In the genomic region with DNA sequence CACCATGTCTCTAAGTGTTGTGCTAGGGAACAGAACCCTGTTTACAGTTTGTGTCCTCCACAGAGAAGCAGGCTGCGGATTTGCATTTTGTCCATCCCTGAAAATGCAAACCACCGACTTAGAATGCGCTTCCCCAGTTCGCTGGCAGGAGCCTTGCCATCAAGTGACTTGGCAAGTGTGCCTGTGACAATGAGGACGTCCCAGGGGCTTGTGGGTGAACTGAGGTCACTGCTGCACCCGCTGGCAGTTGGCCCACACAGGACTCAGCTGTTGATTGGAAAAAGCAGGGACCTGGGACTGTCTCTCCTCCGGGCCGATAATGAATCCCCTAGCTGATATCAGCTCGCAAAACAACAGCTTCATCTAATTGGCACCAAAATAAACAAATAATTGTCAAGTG, we compare ENCODE assay signal across 10 mouse cellular contexts. TPM values are rescaled to one million over a fixed set of nuclear protein-coding genes. Genes with fewer than 3 reads are reported as not detected.
DNase-seq lines count a peak whose midpoint lies in the region; ATAC-seq and TF ChIP-seq lines count a peak whose summit lies in the region.
"Had no signal": no experiment of that assay in that cellular context is flagged by ENCODE, and none has a peak within 500 bp of the region (broad histone marks: within the 10 kb centered on the region; RNA-seq: fewer than 3 reads in every experiment).

No protein-coding gene starts in this region.

- no peak overlapping the region for H3K27ac ChIP-seq in heart, embryonic 12.5 days (ENCODE audit: poor library complexity, severe bottlenecking)
- no peak overlapping the region for H3K27ac ChIP-seq in heart, embryonic 16.5 days (ENCODE audit: low read length)
- H3K27ac ChIP-seq in midbrain, postnatal 0 days (ENCODE audit: low read depth, low read length): no peak overlapping the region

- no peak for TF ChIP-seq CTCF in midbrain, postnatal 0 days (IDR thresholded peaks at IDR 0.05)

- peaks cover 2% of the 10 kb centered on the region; the same call in 1 of the 2 replicates for H3K9me3 ChIP-seq in heart, embryonic 12.5 days (replicated peaks)
- peaks cover 6% of the 10 kb centered on the region; the same call in 1 of the 2 replicates for H3K9me3 ChIP-seq in heart, embryonic 16.5 days (replicated peaks; ENCODE audit: control insufficient read depth, low read length)
- H3K9me3 ChIP-seq in midbrain, postnatal 0 days (ENCODE audit: low read length): no peaks in the 10 kb centered on the region

- H3K4me2 ChIP-seq in heart, embryonic 12.5 days: no peak overlapping the region
- H3K4me2 ChIP-seq in heart, embryonic 16.5 days (ENCODE audit: low read depth, low read length): 0 out of 2 replicates have a peak overlapping the region, but pooled peaks have one; percentile 13
- no peak overlapping the region for H3K4me2 ChIP-seq in midbrain, postnatal 0 days (ENCODE audit: low read depth, low read length, poor library complexity, severe bottlenecking)

- H3K27me3 ChIP-seq in heart, embryonic 12.5 days (replicated peaks): no peaks in the 10 kb centered on the region
- H3K27me3 ChIP-seq in heart, embryonic 16.5 days (ENCODE audit: control insufficient read depth, insufficient read depth, low read length): no peaks in the 10 kb centered on the region
- H3K27me3 ChIP-seq in midbrain, postnatal 0 days (ENCODE audit: insufficient read depth, low read length): no peaks in the 10 kb centered on the region
- H3K27me3 ChIP-seq: CH12.LX had no signal

- no peak for ATAC-seq in heart, embryonic 12.5 days (ENCODE audit: insufficient number of reproducible peaks, low FRiP score)
- peak; percentile 80 for ATAC-seq in heart, embryonic 16.5 days (replicated peaks; ENCODE audit: extremely low read depth, insufficient read depth, low FRiP score)
- no peak for ATAC-seq in midbrain, postnatal 0 days (ENCODE audit: low FRiP score)

- H3K36me3 ChIP-seq in heart, embryonic 12.5 days: no peaks in the 10 kb centered on the region
- H3K36me3 ChIP-seq in heart, embryonic 16.5 days (ENCODE audit: control insufficient read depth, insufficient read depth): no peaks in the 10 kb centered on the region
- H3K36me3 ChIP-seq in midbrain, postnatal 0 days (ENCODE audit: insufficient read depth, low read length): no peaks in the 10 kb centered on the region

- peak; percentile 89 to 91 for DNase-seq in heart, adult 18-20 months
- peak; percentile 69 to 79 for DNase-seq in cerebellum, postnatal 25 days
- DNase-seq in layer of hippocampus, adult 9-10 months (ENCODE audit: low spot score): peak; percentile 21
- DNase-seq in midbrain, postnatal 0 days (ENCODE audit: low spot score): peak; percentile 77
- no peak for DNase-seq in embryo, embryonic 10.5 days (ENCODE audit: low spot score)
- no peak for DNase-seq in ovary, postnatal 14 days (ENCODE audit: low spot score)

- 41% methylated on average over 9 of the region's 9 CpGs for WGBS in heart, embryonic 12.5 days
- 20% methylated on average over 9 of the region's 9 CpGs for WGBS in heart, embryonic 16.5 days
- WGBS in midbrain, postnatal 0 days: 22% methylated on average over 9 of the region's 9 CpGs

- no peak overlapping the region for H3K9ac ChIP-seq in heart, embryonic 12.5 days
- H3K9ac ChIP-seq in heart, embryonic 16.5 days (ENCODE audit: low read length): no peak overlapping the region; the same call in 1 of the 2 replicates
- no peak overlapping the region for H3K9ac ChIP-seq in midbrain, postnatal 0 days (replicated peaks; ENCODE audit: low read length, poor library complexity, severe bottlenecking)

- no peak overlapping the region for H3K4me3 ChIP-seq in heart, embryonic 12.5 days
- H3K4me3 ChIP-seq in heart, embryonic 16.5 days (ENCODE audit: low read length): no peak overlapping the region
- H3K4me3 ChIP-seq in midbrain, postnatal 0 days (ENCODE audit: low read depth, low read length): no peak overlapping the region

- peaks cover 5% of the 10 kb centered on the region for H3K4me1 ChIP-seq in heart, embryonic 12.5 days (replicated peaks)
- H3K4me1 ChIP-seq in heart, embryonic 16.5 days (ENCODE audit: control insufficient read depth, insufficient read depth, low read length): peaks cover 18% of the 10 kb centered on the region
- H3K4me1 ChIP-seq in midbrain, postnatal 0 days (ENCODE audit: insufficient read depth, low read length): no peaks in the 10 kb centered on the region

RNA-seq across cellular contexts. Expression of a gene that starts 30.4 kb away (rescaled TPM):
- total RNA-seq in heart, adult 18-20 months (2021): 10 to 100 TPM; 27.9 to 30.7 TPM
- 0.24 and 0.42 TPM in 2 replicates for polyA plus RNA-seq in heart, embryonic 12.5 days (2016; fragmentation: Nextera tagmentation; extraction: Ambion mirVana)
- polyA plus RNA-seq in heart, embryonic 16.5 days (2015; fragmentation: Nextera tagmentation; extraction: Ambion mirVana): 1.7 and 2.8 TPM in 2 replicates
- total RNA-seq in midbrain, postnatal 0 days (2014; rRNA removed): 0.66 and 1.7 TPM in 2 replicates
- 2.0 and 2.1 TPM in 2 replicates for polyA plus RNA-seq in midbrain, postnatal 0 days (2015; fragmentation: Nextera tagmentation; extraction: Ambion mirVana)
- total RNA-seq: common myeloid progenitor, adult 5-6 weeks had no signal

Comparison
In these comparisons a context has a peak if more than half of its experiments do, and no peak if none do; other contexts are left out.
1. DNase-seq: peak in heart, adult 18-20 months (2 of 2), cerebellum, postnatal 25 days (2 of 2), layer of hippocampus, adult 9-10 months (single experiment) and midbrain, postnatal 0 days (single experiment); none in embryo, embryonic 10.5 days (single experiment) and ovary, postnatal 14 days (single experiment).